Mouse (Mus musculus) left cerebral cortex, adult 9 months (tissue): ENCODE results near the gene Egr4.

ENCODE experiments used
- DNase-seq, 2 experiments: peaks; one replicate each; pipeline ENCODE4 v3.0.0; 2022; ENCODE audit warnings: low spot score in 2 of 2

The Egr4 gene

DNA sequence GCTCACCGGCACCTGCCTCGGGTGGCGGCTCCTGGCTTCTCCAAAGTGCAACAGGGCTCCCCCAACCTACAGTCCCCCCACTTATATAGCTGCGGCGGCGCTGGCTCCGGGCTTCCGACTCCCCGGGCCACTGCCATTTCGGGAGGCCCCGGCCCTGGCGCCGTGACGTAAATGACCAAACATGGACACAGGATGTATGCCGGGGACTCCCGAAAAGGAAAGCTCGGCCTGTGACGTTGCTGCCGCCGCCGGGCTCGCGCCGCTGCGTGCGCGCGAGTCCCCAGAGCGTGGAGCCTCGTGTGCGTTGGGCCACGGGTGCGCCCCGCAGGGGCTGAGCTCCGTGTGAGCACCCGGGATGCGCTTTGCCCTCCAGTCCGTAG is at the start of gene Egr4:
Gene Egr4 (minus strand): TSS at position 59 of the 380 bp plus-strand sequence.
- DNase-seq: peak; percentile 88 to 94

GRCm38 (mm10) chr6:85562374-85562773 is 49.0 kb upstream of the Egr4 start:
- no peak for DNase-seq

DNA sequence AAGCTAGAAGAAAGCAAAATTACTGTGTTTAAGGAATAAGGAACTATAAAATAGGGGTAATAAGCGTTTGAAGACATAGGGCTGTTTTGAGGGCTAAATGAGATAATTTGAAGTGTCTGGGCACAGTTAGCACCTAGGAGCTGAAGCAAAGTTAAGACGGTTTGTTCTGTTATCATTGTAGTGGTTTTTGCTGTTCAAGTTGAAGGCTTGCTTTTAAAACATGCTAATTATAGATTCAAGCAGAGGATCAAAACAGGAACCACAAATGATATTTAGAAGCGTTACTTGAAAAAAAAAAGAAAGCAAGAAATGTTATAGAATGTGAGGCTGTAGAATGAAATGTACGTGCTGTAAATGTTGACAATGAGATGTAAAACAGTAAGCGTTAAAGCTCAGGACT is 34.3 kb upstream of the Egr4 start:
- DNase-seq: no peak

DNA sequence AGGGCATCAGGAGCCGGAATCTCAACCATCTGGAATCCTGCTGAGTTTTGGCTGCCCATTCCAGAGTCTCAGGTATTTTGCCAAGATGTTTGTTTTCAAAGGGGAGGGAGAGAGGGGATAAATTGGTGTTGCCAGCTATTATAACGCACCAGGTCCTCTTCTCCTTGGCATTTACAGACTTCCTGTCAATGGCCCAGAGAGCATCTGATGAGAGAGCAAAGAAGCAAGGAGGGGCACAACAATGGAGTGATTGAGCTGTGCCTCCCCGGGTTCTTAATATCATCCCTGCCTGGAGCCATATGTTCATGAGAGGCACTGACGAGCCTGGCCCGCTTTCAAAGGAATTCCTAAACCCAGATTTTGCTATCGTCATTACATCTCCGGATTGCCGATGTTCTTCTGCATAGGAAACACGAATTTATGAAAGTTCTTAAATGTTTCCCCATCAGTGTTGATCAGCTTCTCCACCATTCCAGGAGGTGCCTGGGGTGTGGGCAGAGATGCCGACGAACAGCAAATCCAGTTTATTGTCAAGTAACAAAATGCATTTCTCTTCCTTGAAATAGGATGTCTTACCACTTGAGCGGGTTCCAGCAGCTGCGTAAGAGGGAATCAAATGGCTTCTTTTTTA is 31.0 kb upstream of the Egr4 start:
- DNase-seq: peak in 1 of 2 experiments; percentile 66

DNA sequence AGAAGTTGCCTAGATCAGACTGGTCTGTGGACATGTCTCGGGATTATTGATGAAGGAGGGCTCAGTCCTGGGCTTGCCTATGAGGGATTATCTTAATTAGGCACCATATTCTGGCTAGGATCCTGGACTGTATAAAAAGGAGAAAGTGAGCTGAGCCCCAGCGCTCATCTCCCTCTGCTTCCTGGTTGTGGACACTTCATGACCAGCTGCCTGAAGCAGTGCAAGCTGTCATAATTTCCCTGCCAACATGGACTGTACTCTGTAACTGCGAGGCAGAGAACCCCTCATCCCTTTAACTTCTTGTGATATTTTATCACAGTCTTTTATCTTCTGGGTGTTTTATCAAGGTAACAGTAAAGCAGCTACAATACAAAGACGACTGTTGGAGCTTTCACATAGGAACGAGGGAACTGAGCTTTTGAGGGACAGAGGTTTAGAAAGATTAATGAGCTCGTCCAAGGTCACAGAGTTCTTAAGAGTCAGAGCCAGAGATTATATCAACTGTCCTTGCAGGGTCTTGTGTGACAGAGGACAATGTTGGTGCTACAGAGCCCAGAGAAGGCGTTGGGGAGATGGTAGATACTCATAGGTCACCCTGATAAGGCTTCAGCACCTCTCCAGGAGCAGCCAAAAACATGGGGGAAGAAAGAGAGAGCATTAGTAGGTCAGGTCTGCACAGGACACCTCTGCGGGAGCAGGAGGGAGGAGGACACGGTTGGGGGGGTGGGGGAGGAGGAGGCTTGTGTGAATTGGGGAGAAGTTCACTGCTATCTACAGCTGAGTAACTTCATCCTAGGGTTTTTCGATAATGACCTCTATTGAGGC is 30.2 kb upstream of the Egr4 start:
- DNase-seq: no peak

GRCm38 (mm10) chr6:85522825-85523224 is 9.4 kb upstream of the Egr4 start:
- peak in 1 of 2 experiments; percentile 51 for DNase-seq

GRCm38 (mm10) chr6:85522026-85522425 is 8.6 kb upstream of the Egr4 start:
- no peak for DNase-seq

GRCm38 (mm10) chr6:85518091-85518693 is 4.8 kb upstream of the Egr4 start:
- peak in 1 of 2 experiments; percentile 55 for DNase-seq

GRCm38 (mm10) chr6:85515941-85516340 is 2.6 kb upstream of the Egr4 start:
- no peak for DNase-seq

DNA sequence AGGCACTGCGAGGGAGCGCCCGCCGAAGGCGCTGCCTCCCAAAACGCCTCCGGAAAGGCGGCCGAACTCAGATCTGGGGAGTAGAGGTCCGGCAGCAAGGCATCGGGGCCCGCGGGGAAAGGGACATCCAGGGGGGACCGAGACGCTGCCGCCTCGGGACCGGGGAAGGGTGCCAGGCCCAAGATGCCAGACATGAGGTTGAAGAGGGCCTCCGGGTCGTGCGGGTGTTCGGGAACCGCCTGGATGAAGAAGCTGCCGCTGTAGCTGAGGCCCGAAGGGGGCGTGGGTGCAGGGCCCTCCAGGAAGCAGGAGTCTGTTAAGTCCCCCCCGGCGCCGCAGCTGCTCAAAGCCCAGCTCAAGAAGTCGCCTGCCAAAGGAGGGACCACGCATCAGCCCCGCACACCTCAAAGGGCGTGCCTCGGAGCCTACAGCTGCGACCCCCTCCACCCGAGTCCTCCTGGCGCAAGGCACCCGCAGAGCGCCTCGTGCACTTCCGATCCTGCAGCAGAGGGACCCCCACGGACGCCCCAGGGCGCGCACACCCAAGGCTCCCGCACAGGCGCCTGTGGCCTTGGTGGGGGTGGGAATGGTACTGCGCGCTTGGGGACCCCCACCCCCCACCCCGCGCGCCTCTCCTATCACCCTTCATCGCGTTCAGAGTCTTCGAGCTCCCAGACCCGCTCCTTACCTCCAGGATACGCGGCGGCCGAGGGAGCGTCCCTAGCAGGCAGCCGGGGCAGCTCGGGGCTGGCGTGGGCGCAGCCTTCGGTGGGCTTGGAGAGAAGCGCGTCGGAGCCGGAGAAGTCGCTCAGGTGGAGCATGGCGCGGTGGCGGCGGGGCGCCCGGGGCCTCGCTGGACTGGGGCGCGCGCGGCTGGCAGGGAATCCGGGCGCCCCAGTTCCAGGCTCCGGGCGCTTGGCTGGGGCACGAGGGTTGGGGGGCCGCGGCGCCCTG is 535 bp downstream of the Egr4 start:
- DNase-seq: peak in 1 of 2 experiments; percentile 36

DNA sequence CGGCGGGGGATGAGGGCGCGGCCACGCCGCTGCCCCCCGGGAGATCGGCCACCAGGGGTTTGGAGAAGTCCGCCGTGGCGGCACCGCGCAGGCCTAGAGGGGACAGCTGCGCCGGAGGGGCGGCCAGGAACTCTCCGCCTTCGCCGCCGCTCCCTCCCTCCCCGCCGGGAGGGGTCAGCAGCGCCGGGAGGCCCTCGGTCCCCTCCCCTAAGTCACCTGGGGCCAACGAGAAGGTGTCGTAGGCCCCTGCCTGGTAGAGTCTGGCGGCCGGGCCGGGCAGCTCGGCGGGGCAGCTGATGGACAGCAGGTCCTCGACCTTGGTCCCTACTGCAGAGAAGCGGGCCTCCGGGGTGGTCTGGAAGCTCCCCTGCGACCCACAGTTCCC is 1.3 kb downstream of the Egr4 start:
- no peak for DNase-seq

DNA sequence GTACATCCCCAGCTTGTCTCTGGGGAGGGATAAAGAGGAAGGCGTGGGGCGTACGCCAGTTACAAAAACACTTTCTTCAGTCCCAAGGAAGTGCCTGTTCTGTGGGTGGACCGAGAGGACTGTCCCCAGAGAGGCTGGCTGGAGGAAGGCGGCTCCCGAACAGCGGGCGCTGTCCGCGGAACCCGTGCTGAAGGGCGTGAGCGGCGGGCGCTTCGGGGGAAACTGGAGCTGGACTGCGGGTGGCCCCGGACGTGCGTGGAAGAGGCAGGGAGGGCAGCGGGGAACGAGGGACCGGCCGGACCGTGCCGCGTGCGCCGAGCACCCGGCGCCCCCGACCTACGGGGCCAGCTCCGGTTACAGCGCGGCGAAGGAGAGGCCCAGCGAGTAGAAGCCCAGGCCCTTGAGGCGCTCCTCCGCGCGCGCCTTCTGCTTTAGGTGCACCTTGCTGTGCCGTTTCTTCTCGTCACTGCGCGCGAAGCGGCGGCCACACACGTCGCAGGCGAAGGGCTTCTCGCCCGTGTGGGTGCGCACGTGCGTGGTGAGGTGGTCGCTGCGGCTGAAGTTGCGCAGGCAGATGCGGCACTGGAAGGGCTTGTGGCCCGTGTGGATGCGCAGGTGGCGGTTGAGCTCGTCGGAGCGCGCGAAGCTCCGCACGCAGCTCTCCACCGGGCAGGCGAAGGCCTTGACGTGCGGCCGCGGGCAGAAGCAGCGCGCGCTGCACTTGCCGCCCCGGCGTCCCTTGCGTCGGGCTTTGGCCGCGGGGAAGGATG is 1.9 kb downstream of the Egr4 start:
- peak in 1 of 2 experiments; percentile 25 for DNase-seq

DNA sequence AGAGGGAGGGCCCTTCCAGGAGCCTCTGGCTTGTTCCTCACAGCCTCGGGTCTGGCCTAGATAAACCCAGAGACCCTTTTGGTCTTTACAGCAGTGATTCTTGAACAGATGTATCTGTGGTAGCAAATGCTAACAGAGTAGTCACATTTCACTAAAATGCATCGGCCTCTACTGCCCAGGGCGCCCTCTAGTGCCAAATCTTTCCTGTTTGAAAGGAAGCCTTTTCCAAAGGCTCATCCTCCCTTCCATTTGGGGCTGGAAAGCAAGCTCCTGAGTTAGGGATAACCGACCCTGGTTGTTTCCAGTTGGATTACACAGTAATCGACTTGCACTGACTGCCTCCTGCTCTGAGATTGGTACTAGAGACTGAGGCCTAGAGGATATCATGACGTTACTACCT is 2.9 kb downstream of the Egr4 start:
- DNase-seq: peak in 1 of 2 experiments; percentile 91

- DNase-seq: no peak
Observed at GRCm38 (mm10) chr6:85508602-85509001, 4.8 kb downstream of the Egr4 start.

- peak in 1 of 2 experiments; percentile 29 for DNase-seq
Observed at GRCm38 (mm10) chr6:85504908-85505307, 8.5 kb downstream of the Egr4 start.

- DNase-seq: peak in 1 of 2 experiments; percentile 60
Observed at GRCm38 (mm10) chr6:85502911-85503250, 10.5 kb downstream of the Egr4 start, which contains the start of gene Fbxo41. Fbxo41 (minus strand) TSS chr6:85502994.

DNA sequence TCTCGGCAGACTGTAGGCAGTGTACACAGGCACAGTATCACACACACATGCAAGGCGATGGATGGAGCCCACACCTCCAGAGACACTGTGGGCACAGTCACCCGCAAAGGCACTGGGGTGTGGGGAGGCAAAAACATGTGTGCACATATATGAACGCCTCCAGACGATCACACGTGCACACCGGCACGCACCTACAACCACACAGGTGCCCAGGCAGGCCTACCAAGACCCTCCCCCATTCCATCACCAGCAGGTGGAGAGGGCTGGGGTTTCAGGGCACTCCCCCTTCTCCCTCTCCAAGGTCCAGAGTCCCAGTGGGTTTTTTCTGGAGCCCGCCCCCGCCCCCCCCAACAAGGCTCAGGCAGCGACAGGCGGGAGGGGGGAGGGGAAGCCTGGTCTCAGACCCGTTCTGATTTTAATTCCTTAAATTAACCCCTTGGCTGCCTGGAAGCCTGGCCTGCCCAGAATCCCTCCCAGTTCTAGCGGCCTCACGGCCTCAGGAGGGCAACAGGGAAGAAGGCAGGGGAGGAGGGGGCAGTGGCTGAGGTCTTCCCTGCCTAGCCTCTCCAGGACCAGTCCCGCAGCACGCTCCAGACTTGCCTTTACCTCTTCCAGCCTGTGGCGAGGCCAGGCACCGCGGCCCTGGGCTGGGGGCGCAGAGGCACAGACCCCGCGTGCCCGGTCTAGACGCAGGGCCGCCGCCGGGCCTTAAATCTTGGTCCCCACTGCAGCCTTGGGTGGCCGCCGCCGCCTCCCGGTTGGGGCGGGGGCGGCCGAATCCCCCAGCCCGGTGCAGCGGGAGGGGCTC is 11.1 kb downstream of the Egr4 start:
- peak in 1 of 2 experiments; percentile 50 for DNase-seq

DNA sequence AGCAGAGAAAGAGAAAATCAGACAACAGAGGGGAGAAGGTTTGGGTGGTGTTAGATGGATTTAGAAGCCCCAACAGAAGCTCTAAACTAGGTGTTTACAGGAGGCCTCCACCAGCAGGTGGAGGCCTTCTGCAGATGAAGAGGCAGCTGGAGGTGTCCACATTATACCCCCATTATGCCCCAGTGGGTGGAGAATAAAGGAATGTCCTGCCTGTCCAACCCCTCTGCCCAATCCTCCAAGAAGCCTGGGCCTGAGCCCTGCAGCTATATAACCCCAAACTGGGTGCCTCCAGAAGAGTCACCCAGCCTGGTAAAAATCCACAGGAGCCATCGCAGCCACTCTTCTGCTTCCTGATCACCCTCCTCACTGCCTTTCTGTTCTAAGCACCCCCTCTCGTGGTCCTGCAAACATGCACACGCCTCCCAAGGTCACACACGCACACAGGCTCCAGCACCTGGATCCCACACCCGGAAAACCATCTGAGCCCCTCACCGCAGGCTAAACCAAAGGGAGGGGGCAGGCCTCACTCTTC is 11.8 kb downstream of the Egr4 start:
- DNase-seq: no peak

- DNase-seq: no peak
Observed at GRCm38 (mm10) chr6:85500416-85500815, 13.0 kb downstream of the Egr4 start.

GRCm38 (mm10) chr6:85498147-85498546 is 15.2 kb downstream of the Egr4 start:
- DNase-seq: no peak
